Mouse (Mus musculus) MEL (cell line): ENCODE data around the gene Cct3. TPM values are rescaled to one million over a fixed set of nuclear protein-coding genes. Genes with fewer than 3 reads are reported as not detected.

Experiments used
- DNase-seq: peaks from one replicate; pipeline ENCODE4 v3.0.0; 2011; ENCODE audit warnings: low read depth, low spot score
- H3K27ac ChIP-seq: 2 replicates; pipeline ENCODE4 v1.5.1; 2012; ENCODE audit warnings: low read depth, mild to moderate bottlenecking, control low read depth, low read length, moderate library complexity; ENCODE audit not compliant: control insufficient read depth
- H3K27me3 ChIP-seq, 2 experiments: fragments of 150-350 bp in 1 of 2; sonication (generic) in 1 of 2; 2 replicates each; pipeline ENCODE4 v1.6.1; 2012; ENCODE audit warnings: low read length in 2 of 2, mild to moderate bottlenecking in 2 of 2, improper control_type of control experiment in 1 of 2, moderate library complexity in 1 of 2; ENCODE audit not compliant: insufficient read depth in 2 of 2, control insufficient read depth in 1 of 2
- H3K36me3 ChIP-seq, 2 experiments: 2 replicates each; pipeline ENCODE4 v1.6.1; 2012 to 2014; ENCODE audit warnings: low read length in 2 of 2, improper control_type of control experiment in 1 of 2, inconsistent platforms in 1 of 2, mild to moderate bottlenecking in 1 of 2; ENCODE audit not compliant: insufficient read depth in 2 of 2, control insufficient read depth in 1 of 2
- H3K4me1 ChIP-seq, 2 experiments: fragments of 150-350 bp in 1 of 2; sonication (generic) in 1 of 2; 2 replicates each; pipeline ENCODE4 v1.6.1; 2012; ENCODE audit warnings: low read length in 2 of 2, improper control_type of control experiment in 1 of 2, mild to moderate bottlenecking in 1 of 2; ENCODE audit not compliant: insufficient read depth in 2 of 2, control insufficient read depth in 1 of 2
- H3K4me3 ChIP-seq, 2 experiments: fragments of 150-350 bp in 1 of 2; sonication (generic) in 1 of 2; 2 replicates each; pipeline ENCODE4 v1.5.1; 2012; ENCODE audit warnings: low read depth in 2 of 2, low read length in 2 of 2, mild to moderate bottlenecking in 2 of 2, moderate library complexity in 2 of 2, control low read depth in 1 of 2, improper control_type of control experiment in 1 of 2; ENCODE audit not compliant: control insufficient read depth in 1 of 2, insufficient read depth in 1 of 2
- H3K79me2 ChIP-seq: 2 replicates; pipeline ENCODE4 v1.6.1; 2012; ENCODE audit warnings: mild to moderate bottlenecking, low read length, moderate library complexity; ENCODE audit not compliant: control insufficient read depth, poor library complexity, insufficient read depth
- H3K9ac ChIP-seq: 2 replicates; pipeline ENCODE4 v1.6.1; 2012; ENCODE audit warnings: low read depth, mild to moderate bottlenecking, control low read depth, low read length, moderate library complexity; ENCODE audit not compliant: control insufficient read depth, poor library complexity, severe bottlenecking
- H3K9me3 ChIP-seq: fragments of 150-350 bp; sonication (generic); replicated peaks from 2 replicates; pipeline ENCODE4 v1.6.1; 2012; ENCODE audit warnings: mild to moderate bottlenecking, low read length, improper control_type of control experiment, moderate library complexity; ENCODE audit not compliant: insufficient read depth
- BHLHE40 ChIP-seq: IDR thresholded peaks from 2 replicates; pipeline ENCODE4 v1.6.1; 2012; ENCODE audit warnings: low read depth, mild to moderate bottlenecking, inconsistent platforms, low read length, improper control_type of control experiment, borderline replicate concordance
- CHD1 ChIP-seq: IDR thresholded peaks from 2 replicates; pipeline ENCODE4 v1.6.1; 2012; ENCODE audit warnings: low read depth, mild to moderate bottlenecking, inconsistent platforms, low read length, improper control_type of control experiment
- CHD2 ChIP-seq: IDR thresholded peaks from 2 replicates; pipeline ENCODE4 v1.6.1; 2011; ENCODE audit warnings: low read length, improper control_type of control experiment
- CTCF ChIP-seq, 3 experiments: IDR thresholded peaks in 2 of 3; conservative IDR thresholded peaks in 1 of 3; 2 replicates each; pipeline ENCODE4 v1.5.1; 2011 to 2012; ENCODE audit warnings: low read length in 3 of 3, low read depth in 2 of 3, mild to moderate bottlenecking in 2 of 3, improper control_type of control experiment in 1 of 3, inconsistent platforms in 1 of 3, mixed read lengths in 1 of 3, moderate library complexity in 1 of 3; ENCODE audit not compliant: control insufficient read depth in 1 of 3, insufficient read depth in 1 of 3, poor library complexity in 1 of 3, severe bottlenecking in 1 of 3
- E2F4 ChIP-seq: IDR thresholded peaks from 2 replicates; pipeline ENCODE4 v1.6.1; 2011; ENCODE audit warnings: low read depth, low read length, improper control_type of control experiment, borderline replicate concordance
- ELF1 ChIP-seq: IDR thresholded peaks from 2 replicates; pipeline ENCODE4 v1.6.1; 2014; ENCODE audit warnings: low read depth, mild to moderate bottlenecking, inconsistent platforms, low read length, improper control_type of control experiment, moderate library complexity
- EP300 ChIP-seq, 2 experiments: IDR thresholded peaks; 2 replicates each; pipeline ENCODE4 v1.6.1; 2011; ENCODE audit warnings: improper control_type of control experiment in 2 of 2, low read length in 2 of 2, low read depth in 1 of 2, mild to moderate bottlenecking in 1 of 2
- ETS1 ChIP-seq: IDR thresholded peaks from 2 replicates; pipeline ENCODE4 v1.6.1; 2012; ENCODE audit warnings: low read depth, mild to moderate bottlenecking, inconsistent platforms, low read length, improper control_type of control experiment, moderate library complexity
- GABPA ChIP-seq: IDR thresholded peaks from 2 replicates; pipeline ENCODE4 v1.6.1; 2012; ENCODE audit warnings: low read depth, mild to moderate bottlenecking, inconsistent platforms, low read length, improper control_type of control experiment, moderate library complexity
- GATA1 ChIP-seq: IDR thresholded peaks from 2 replicates; pipeline ENCODE4 v1.6.1; 2011; ENCODE audit warnings: low read depth, low read length, improper control_type of control experiment
- HCFC1 ChIP-seq: IDR thresholded peaks from 2 replicates; pipeline ENCODE4 v1.6.1; 2012; ENCODE audit warnings: low read depth, mild to moderate bottlenecking, inconsistent platforms, low read length, improper control_type of control experiment, moderate library complexity
- JUND ChIP-seq: IDR thresholded peaks from 2 replicates; pipeline ENCODE4 v1.6.1; 2011; ENCODE audit warnings: low read depth, mild to moderate bottlenecking, improper control_type of control experiment, low read length
- KAT2A ChIP-seq: conservative IDR thresholded peaks from 2 replicates; pipeline ENCODE4 v1.6.1; 2012; ENCODE audit warnings: low read depth, low read length, improper control_type of control experiment, inconsistent platforms
- MAFK ChIP-seq: IDR thresholded peaks from 2 replicates; pipeline ENCODE4 v1.6.1; 2011; ENCODE audit warnings: low read depth, mild to moderate bottlenecking, low read length, improper control_type of control experiment, borderline replicate concordance
- MAX ChIP-seq: IDR thresholded peaks from 2 replicates; pipeline ENCODE4 v1.6.1; 2011; ENCODE audit warnings: low read length, improper control_type of control experiment
- MAZ ChIP-seq: IDR thresholded peaks from 2 replicates; pipeline ENCODE4 v1.6.1; 2012; ENCODE audit warnings: low read depth, mild to moderate bottlenecking, inconsistent platforms, low read length, improper control_type of control experiment
- MEF2A ChIP-seq: IDR thresholded peaks from 2 replicates; pipeline ENCODE4 v1.6.1; 2014; ENCODE audit warnings: low read depth, mild to moderate bottlenecking, inconsistent platforms, low read length, improper control_type of control experiment; ENCODE audit not compliant: poor library complexity, insufficient replicate concordance, severe bottlenecking; ENCODE audit errors: extremely low read depth
- MXI1 ChIP-seq: IDR thresholded peaks from 2 replicates; pipeline ENCODE4 v1.6.1; 2011; ENCODE audit warnings: mild to moderate bottlenecking, low read depth, low read length, improper control_type of control experiment
- MYB ChIP-seq: IDR thresholded peaks from 2 replicates; pipeline ENCODE4 v1.6.1; 2011; ENCODE audit warnings: mild to moderate bottlenecking, low read depth, low read length, improper control_type of control experiment
- MYC ChIP-seq: IDR thresholded peaks from 2 replicates; pipeline ENCODE4 v1.6.1; 2011; ENCODE audit warnings: low read depth, mild to moderate bottlenecking, low read length, improper control_type of control experiment, moderate library complexity
- NELFE ChIP-seq: IDR thresholded peaks from 2 replicates; pipeline ENCODE4 v1.6.1; 2011; ENCODE audit warnings: low read depth, low read length, improper control_type of control experiment
- NRF1 ChIP-seq: IDR thresholded peaks from 2 replicates; pipeline ENCODE4 v1.6.1; 2014; ENCODE audit warnings: low read depth, mild to moderate bottlenecking, inconsistent platforms, low read length, improper control_type of control experiment, moderate library complexity; ENCODE audit not compliant: poor library complexity, insufficient read depth, severe bottlenecking
- POLR2AphosphoS2 ChIP-seq: IDR thresholded peaks from 2 replicates; pipeline ENCODE4 v1.6.1; 2011; ENCODE audit warnings: low read length, improper control_type of control experiment
- POLR2AphosphoS5 ChIP-seq: IDR thresholded peaks from 2 replicates; pipeline ENCODE4 v1.6.1; 2012; ENCODE audit warnings: low read depth, borderline replicate concordance, mild to moderate bottlenecking, inconsistent platforms, low read length, moderate library complexity, mixed read lengths
- RAD21 ChIP-seq: IDR thresholded peaks from 2 replicates; pipeline ENCODE4 v1.6.1; 2011; ENCODE audit warnings: mild to moderate bottlenecking, low read depth, low read length, improper control_type of control experiment
- RCOR1 ChIP-seq: IDR thresholded peaks from 2 replicates; pipeline ENCODE4 v1.6.1; 2012; ENCODE audit warnings: low read depth, mild to moderate bottlenecking, inconsistent platforms, low read length, improper control_type of control experiment
- SIN3A ChIP-seq: IDR thresholded peaks from 2 replicates; pipeline ENCODE4 v1.6.1; 2012; ENCODE audit warnings: low read length, improper control_type of control experiment, inconsistent platforms
- SMC3 ChIP-seq: IDR thresholded peaks from 2 replicates; pipeline ENCODE4 v1.6.1; 2011; ENCODE audit warnings: low read depth, low read length, improper control_type of control experiment
- TAL1 ChIP-seq: IDR thresholded peaks from 2 replicates; pipeline ENCODE4 v1.6.1; 2012; ENCODE audit warnings: mild to moderate bottlenecking, inconsistent platforms, low read length, moderate library complexity, mixed read lengths
- TBP ChIP-seq: IDR thresholded peaks from 2 replicates; pipeline ENCODE4 v1.8.0; 2011; ENCODE audit warnings: low read depth, low read length, improper control_type of control experiment
- TCF12 ChIP-seq: IDR thresholded peaks from 2 replicates; pipeline ENCODE4 v1.6.1; 2014; ENCODE audit warnings: low read depth, mild to moderate bottlenecking, inconsistent platforms, low read length, improper control_type of control experiment, moderate library complexity
- UBTF ChIP-seq: IDR thresholded peaks from 2 replicates; pipeline ENCODE4 v1.6.1; 2012; ENCODE audit warnings: low read depth, mild to moderate bottlenecking, inconsistent platforms, low read length, improper control_type of control experiment, moderate library complexity, borderline replicate concordance; ENCODE audit not compliant: insufficient read depth
- USF1 ChIP-seq: IDR thresholded peaks from 2 replicates; pipeline ENCODE4 v1.6.1; 2014; ENCODE audit warnings: low read depth, mild to moderate bottlenecking, inconsistent platforms, low read length, improper control_type of control experiment, moderate library complexity
- USF2 ChIP-seq, 2 experiments: IDR thresholded peaks; 2 replicates each; pipeline ENCODE4 v1.6.1; 2011 to 2012; ENCODE audit warnings: improper control_type of control experiment in 2 of 2, low read length in 2 of 2, borderline replicate concordance in 1 of 2, inconsistent platforms in 1 of 2, low read depth in 1 of 2, mild to moderate bottlenecking in 1 of 2; ENCODE audit not compliant: insufficient read depth in 1 of 2
- ZC3H11A ChIP-seq: IDR thresholded peaks from 2 replicates; pipeline ENCODE4 v1.6.1; 2012; ENCODE audit warnings: low read depth, mild to moderate bottlenecking, inconsistent platforms, low read length, improper control_type of control experiment
- ZKSCAN1 ChIP-seq: IDR thresholded peaks from 2 replicates; pipeline ENCODE4 v1.6.1; 2012; ENCODE audit warnings: low read depth, mild to moderate bottlenecking, inconsistent platforms, low read length, improper control_type of control experiment, moderate library complexity
- ZMIZ1 ChIP-seq: IDR thresholded peaks from 2 replicates; pipeline ENCODE4 v1.6.1; 2012; ENCODE audit warnings: low read depth, mild to moderate bottlenecking, inconsistent platforms, low read length, improper control_type of control experiment, moderate library complexity
- polyA plus RNA-seq, 2 experiments: library from polyadenylated mRNA; stranded (reverse) in 1 of 2; unstranded in 1 of 2; fragments of >175 nt in 1 of 2; fragments of >200 nt in 1 of 2; gene quantifications; 2 replicates each; pipeline versions ENCODE4 v1.2.1 to v1.2.4; 2012; ENCODE audit warnings: low replicate concordance in 2 of 2, low read depth in 1 of 2; ENCODE audit not compliant: insufficient read length in 2 of 2, insufficient read depth in 1 of 2, missing spikeins in 1 of 2
- total RNA-seq: library from RNA; depleted of rRNA; stranded (reverse); fragments of 300-350 nt; gene quantifications from 2 replicates; pipeline ENCODE4 v1.2.3, GENCODE M21; 2012

The Cct3 gene
- total and polyA plus RNA-seq, 3 experiments, result 777 to 1,549 (median 1,271) TPM

DNA sequence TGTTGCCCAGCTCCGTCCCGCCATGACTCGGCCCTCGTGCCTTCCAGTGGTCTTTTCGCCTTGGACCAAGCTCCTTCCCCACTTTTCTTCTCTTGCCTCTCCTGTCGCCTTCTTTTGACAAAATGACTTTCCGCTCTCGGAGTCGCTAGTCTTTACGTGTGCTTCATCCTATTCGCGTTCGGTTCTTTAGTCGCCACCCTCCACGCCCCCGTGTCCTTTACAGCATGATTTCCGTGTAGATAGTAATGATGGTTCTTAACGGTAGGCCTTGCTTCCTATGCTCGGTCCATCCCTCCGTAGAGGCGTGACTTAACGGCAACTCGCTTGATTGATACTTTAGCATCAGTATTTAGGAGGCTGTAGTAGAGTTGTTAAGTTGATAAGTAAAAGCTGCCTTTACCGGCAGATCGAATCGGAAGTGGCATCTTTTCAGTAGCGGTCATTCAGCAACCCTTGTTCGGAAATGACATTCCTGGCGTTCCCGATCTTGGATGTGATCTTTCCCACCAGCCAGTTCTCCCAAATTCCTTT lies 470 bp downstream of the Cct3 start:
- Histone ChIP-seq H3K79me2 (peaks cover 42% of the 10 kb centered on the region), H3K4me1 (peaks cover 7 to 11% of the 10 kb centered on the region in 2 experiments), H3K4me3 (peak overlapping the region; percentile 80 to 83), H3K9ac (peak overlapping the region; percentile 85), H3K9me3 (no peaks in the 10 kb centered on the region), H3K36me3 (peaks cover 24 to 37% of the 10 kb centered on the region in 2 experiments), H3K27ac (peak overlapping the region; percentile 89), H3K27me3 (no peaks in the 10 kb centered on the region)
- DNase-seq, result peak; percentile 90
- TF ChIP-seq MEF2A, result no peak
- peak; percentile 0; the same call in 1 of the 2 replicates for TF ChIP-seq KAT2A
- no peak for TF ChIP-seq CHD2
- TF ChIP-seq E2F4, result no peak
- no peak for TF ChIP-seq ELF1
- TF ChIP-seq EP300 (IDR thresholded peaks at IDR 0.05; ENCODE audit: low read depth in 1 of 2, low read length in 2 of 2), result no peak; a peak in 1 of 4 replicates
- no peak for TF ChIP-seq ZMIZ1
- TF ChIP-seq CTCF (IDR thresholded peaks at IDR 0.05 in 2 of 3, conservative IDR thresholded peaks at IDR 0.05 in 1 of 3; ENCODE audit: control insufficient read depth in 1 of 3, insufficient read depth in 1 of 3, low read depth in 2 of 3, low read length in 3 of 3, poor library complexity in 1 of 3, severe bottlenecking in 1 of 3), result no peak
- no peak for TF ChIP-seq TAL1
- no peak; the same call in 1 of the 2 replicates for TF ChIP-seq POLR2AphosphoS2
- TF ChIP-seq TBP, result peak; percentile 8; the same call in 1 of the 2 replicates
- TF ChIP-seq BHLHE40, result no peak
- TF ChIP-seq MXI1, result peak; percentile 84
- TF ChIP-seq ZKSCAN1, result no peak
- no peak for TF ChIP-seq NELFE
- TF ChIP-seq POLR2AphosphoS5, result no peak
- no peak for TF ChIP-seq NRF1
- TF ChIP-seq USF1, result no peak
- no peak for TF ChIP-seq MYC
- TF ChIP-seq HCFC1, result no peak
- peak; percentile 42 for TF ChIP-seq GATA1
- TF ChIP-seq JUND, result no peak
- TF ChIP-seq RCOR1, result no peak; the same call in 1 of the 2 replicates
- no peak for TF ChIP-seq ZC3H11A
- TF ChIP-seq MAFK, result no peak
- TF ChIP-seq ETS1, result no peak
- TF ChIP-seq MAZ, result no peak
- no peak for TF ChIP-seq GABPA
- TF ChIP-seq MAX, result no peak
- no peak for TF ChIP-seq UBTF
- TF ChIP-seq TCF12, result no peak
- peak; percentile 71 for TF ChIP-seq CHD1
- TF ChIP-seq RAD21, result no peak
- TF ChIP-seq SIN3A, result peak; percentile 84
- no peak for TF ChIP-seq MYB
- no peak for TF ChIP-seq USF2 (IDR thresholded peaks at IDR 0.05; ENCODE audit: borderline replicate concordance in 1 of 2, insufficient read depth in 1 of 2, low read depth in 1 of 2, low read length in 2 of 2)
- TF ChIP-seq SMC3, result no peak
